Mouse (Mus musculus): ENCODE measurements around the gene Rnf39. TPM values are rescaled to one million over a fixed set of nuclear protein-coding genes. Genes with fewer than 3 reads are reported as not detected.

The Rnf39 gene
- polyA plus RNA-seq, 1 experiment from 2014 or later = 0.65 TPM

DNA sequence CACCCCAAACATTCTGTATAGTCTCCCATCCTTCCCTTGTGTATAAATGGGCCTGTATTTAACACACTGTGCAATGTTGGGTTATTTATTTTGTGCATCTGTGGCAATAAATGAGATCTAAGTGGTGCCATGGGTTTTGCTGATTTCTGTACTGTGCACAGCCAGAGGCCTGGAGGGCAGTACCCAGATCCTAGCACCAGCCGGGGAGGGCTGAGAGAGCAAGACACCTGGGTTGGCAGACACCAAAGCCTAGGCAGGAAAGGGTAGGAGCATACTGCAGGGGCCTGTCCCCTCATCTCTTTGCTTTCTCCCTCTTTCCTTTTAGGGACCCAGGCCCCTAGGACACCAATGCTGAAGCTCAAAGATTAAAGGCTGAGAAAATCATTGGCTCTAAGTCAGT lies 5.6 kb downstream of the Rnf39 start:
- no peaks in the 10 kb centered on the region for H3K9me3 ChIP-seq (ENCODE audit: control insufficient read depth, low read length)
- no peak overlapping the region for H3K4me2 ChIP-seq (ENCODE audit: low read depth, low read length)
- no peak overlapping the region for H3K4me3 ChIP-seq (ENCODE audit: low read length)
- H3K27ac ChIP-seq (ENCODE audit: low read length) = no peak overlapping the region
- no peak overlapping the region for H3K9ac ChIP-seq (ENCODE audit: low read length)
- H3K27me3 ChIP-seq (ENCODE audit: control insufficient read depth, insufficient read depth, low read depth, low read length) = peaks cover 33% of the 10 kb centered on the region
- H3K4me1 ChIP-seq (replicated peaks; ENCODE audit: control insufficient read depth, insufficient read depth, low read length) = peaks cover 21% of the 10 kb centered on the region
- WGBS = 85% methylated on average over 1 of the region's 1 CpGs
- H3K36me3 ChIP-seq (ENCODE audit: control insufficient read depth, insufficient read depth, low read length) = peaks cover 13% of the 10 kb centered on the region
- ATAC-seq (ENCODE audit: low read depth) = no peak

DNA sequence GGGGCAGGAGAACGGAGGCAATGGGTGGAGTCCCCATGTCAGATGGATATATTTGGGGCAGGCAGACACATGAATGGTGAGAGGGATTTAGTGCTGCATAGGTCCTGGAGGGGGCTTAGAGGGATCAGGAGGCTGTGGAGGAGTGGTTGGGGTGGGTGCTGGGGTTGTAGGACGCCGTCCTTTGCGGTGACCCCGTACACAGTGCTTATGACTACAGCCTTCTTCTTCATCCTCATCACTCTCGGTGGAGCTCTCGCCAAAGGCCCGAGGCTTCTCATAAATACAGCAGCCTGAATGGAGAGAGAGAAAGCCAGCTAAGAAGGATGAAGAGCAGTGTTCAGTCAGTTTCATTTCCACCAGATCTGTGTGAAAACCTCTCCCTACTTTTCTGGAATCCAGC lies 6.5 kb downstream of the Rnf39 start:
- Histone ChIP-seq H3K9ac (ENCODE audit: low read length) (no peak overlapping the region), H3K9me3 (ENCODE audit: control insufficient read depth, low read length) (no peaks in the 10 kb centered on the region), H3K4me1 (replicated peaks; ENCODE audit: control insufficient read depth, insufficient read depth, low read length) (peaks cover 21% of the 10 kb centered on the region), H3K36me3 (ENCODE audit: control insufficient read depth, insufficient read depth, low read length) (peaks cover 15% of the 10 kb centered on the region), H3K27me3 (ENCODE audit: control insufficient read depth, insufficient read depth, low read depth, low read length) (peaks cover 25% of the 10 kb centered on the region), H3K27ac (ENCODE audit: low read length) (no peak overlapping the region), H3K4me2 (ENCODE audit: low read depth, low read length) (no peak overlapping the region), H3K4me3 (ENCODE audit: low read length) (no peak overlapping the region)
- ATAC-seq (ENCODE audit: low read depth) = no peak
- 90% methylated on average over 8 of the region's 8 CpGs for WGBS

DNA sequence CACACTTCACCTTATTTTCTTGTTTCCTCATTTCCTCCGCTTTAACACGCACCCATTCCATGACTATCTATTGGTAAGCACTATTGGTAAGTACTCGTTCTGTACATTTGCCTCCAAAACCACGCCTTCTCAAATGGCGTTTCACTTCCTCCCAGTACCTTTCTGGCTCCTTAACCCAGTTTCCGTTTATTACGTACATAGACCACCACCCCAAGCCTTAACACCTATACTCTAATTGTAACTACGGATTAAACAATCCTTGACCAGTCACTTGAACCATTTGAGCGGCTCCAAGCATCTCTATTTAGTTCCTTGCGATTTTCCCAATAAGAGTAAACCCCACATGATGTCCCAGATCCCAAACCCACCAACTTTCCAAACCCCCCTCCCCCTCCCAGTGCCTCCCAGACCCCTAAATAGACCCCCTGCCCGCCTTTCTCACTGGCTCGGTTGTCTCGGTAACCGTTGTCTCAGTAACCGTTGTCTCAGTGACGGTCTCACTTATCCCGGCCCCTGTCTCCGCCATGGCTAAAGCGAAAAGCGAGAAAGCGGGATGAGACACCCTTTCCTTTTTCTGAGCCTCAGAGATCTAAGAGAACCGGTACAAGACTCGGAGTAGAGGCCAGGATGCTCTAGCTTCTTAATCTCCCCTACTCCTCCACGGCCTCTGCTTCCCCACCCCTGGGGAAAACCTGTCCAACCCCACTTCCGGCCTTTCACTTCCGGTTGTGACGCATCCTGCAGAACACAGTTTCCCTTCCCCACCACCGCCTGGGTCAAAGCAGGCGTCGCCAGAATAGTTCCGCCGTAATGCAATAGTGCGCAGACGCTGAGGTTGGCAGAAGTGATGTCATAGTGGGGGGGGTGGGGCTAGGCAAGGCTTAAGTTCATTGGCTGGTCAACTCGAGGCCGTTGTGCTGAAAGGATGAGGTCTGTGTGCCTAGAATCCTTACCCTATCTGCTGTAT lies 8.5 kb downstream of the Rnf39 start, which contains the start of gene Ppp1r11:
TSS of gene Ppp1r11 (minus strand) at position 761 of the 967 bp plus-strand sequence.
- Histone ChIP-seq H3K4me1 (replicated peaks; ENCODE audit: control insufficient read depth, insufficient read depth, low read length) (peaks cover 21% of the 10 kb centered on the region), H3K9ac (ENCODE audit: low read length) (peak within 1 kb of the TSS; percentile 87), H3K36me3 (ENCODE audit: control insufficient read depth, insufficient read depth, low read length) (peaks cover 20% of the 10 kb centered on the region), H3K9me3 (ENCODE audit: control insufficient read depth, low read length) (no peaks in the 10 kb centered on the region), H3K4me2 (ENCODE audit: low read depth, low read length) (peak within 1 kb of the TSS; percentile 90), H3K27ac (ENCODE audit: low read length) (peak within 1 kb of the TSS; percentile 53), H3K4me3 (ENCODE audit: low read length) (peak within 1 kb of the TSS; percentile 90), H3K27me3 (ENCODE audit: control insufficient read depth, insufficient read depth, low read depth, low read length) (peaks cover 5% of the 10 kb centered on the region)
- WGBS = 2% methylated on average over 36 of the region's 36 CpGs
- ATAC-seq (ENCODE audit: low read depth) = peak; percentile 97

DNA sequence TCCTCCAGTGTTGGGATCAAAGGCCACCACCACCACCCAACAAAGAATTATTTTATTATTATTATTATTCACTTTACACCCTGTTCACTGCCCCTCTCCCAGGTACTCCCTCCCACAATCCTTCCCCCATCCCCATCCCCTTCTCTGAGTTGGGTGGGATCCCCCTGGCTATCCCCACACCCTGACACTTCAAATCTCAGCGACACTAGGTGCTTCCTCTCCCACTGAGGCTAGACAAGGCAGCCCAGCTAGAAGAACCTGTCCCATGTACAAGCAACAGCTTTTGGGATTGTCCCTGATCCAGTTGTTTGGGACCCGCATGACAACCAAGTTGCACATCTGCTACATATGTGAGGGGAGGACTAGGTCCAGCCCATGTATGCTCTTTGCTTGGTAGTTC lies 9.9 kb downstream of the Rnf39 start:
- no peak for ATAC-seq (ENCODE audit: low read depth)
- no peak overlapping the region for H3K9ac ChIP-seq (ENCODE audit: low read length)
- H3K36me3 ChIP-seq (ENCODE audit: control insufficient read depth, insufficient read depth, low read length) = peaks cover 25% of the 10 kb centered on the region
- no peaks in the 10 kb centered on the region for H3K27me3 ChIP-seq (ENCODE audit: control insufficient read depth, insufficient read depth, low read depth, low read length)
- no peaks in the 10 kb centered on the region for H3K9me3 ChIP-seq (ENCODE audit: control insufficient read depth, low read length)
- H3K4me3 ChIP-seq (ENCODE audit: low read length) = no peak overlapping the region
- peaks cover 19% of the 10 kb centered on the region for H3K4me1 ChIP-seq (replicated peaks; ENCODE audit: control insufficient read depth, insufficient read depth, low read length)
- WGBS = 94% methylated on average over 2 of the region's 2 CpGs
- no peak overlapping the region for H3K27ac ChIP-seq (ENCODE audit: low read length)
- no peak overlapping the region for H3K4me2 ChIP-seq (ENCODE audit: low read depth, low read length)

DNA sequence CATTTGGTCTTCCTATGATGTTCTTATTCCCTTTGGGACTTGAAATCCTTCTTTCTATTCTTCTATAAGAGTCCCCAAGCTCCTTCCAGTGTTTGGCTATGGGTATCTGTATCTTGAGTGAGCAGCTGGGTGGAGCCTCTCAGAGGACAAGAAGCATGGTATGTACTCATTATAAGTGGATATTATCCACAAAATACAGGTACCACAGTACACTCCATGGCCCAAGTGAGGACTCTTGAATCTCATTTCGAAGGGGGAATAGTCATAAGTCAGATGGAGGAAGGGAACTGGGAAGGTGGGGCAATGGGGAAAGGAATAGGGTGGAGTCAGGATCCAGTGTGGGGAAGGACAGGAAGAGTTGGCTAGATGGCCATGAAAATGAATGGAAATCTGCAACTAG lies 10.3 kb downstream of the Rnf39 start:
- Histone ChIP-seq H3K9ac (ENCODE audit: low read length) (no peak overlapping the region), H3K27ac (ENCODE audit: low read length) (no peak overlapping the region), H3K9me3 (ENCODE audit: control insufficient read depth, low read length) (no peaks in the 10 kb centered on the region), H3K4me1 (replicated peaks; ENCODE audit: control insufficient read depth, insufficient read depth, low read length) (peaks cover 20% of the 10 kb centered on the region), H3K27me3 (ENCODE audit: control insufficient read depth, insufficient read depth, low read depth, low read length) (no peaks in the 10 kb centered on the region), H3K4me2 (ENCODE audit: low read depth, low read length) (no peak overlapping the region), H3K4me3 (ENCODE audit: low read length) (no peak overlapping the region), H3K36me3 (ENCODE audit: control insufficient read depth, insufficient read depth, low read length) (peaks cover 25% of the 10 kb centered on the region)
- 72% methylated on average over 1 of the region's 1 CpGs for WGBS
- no peak for ATAC-seq (ENCODE audit: low read depth)

DNA sequence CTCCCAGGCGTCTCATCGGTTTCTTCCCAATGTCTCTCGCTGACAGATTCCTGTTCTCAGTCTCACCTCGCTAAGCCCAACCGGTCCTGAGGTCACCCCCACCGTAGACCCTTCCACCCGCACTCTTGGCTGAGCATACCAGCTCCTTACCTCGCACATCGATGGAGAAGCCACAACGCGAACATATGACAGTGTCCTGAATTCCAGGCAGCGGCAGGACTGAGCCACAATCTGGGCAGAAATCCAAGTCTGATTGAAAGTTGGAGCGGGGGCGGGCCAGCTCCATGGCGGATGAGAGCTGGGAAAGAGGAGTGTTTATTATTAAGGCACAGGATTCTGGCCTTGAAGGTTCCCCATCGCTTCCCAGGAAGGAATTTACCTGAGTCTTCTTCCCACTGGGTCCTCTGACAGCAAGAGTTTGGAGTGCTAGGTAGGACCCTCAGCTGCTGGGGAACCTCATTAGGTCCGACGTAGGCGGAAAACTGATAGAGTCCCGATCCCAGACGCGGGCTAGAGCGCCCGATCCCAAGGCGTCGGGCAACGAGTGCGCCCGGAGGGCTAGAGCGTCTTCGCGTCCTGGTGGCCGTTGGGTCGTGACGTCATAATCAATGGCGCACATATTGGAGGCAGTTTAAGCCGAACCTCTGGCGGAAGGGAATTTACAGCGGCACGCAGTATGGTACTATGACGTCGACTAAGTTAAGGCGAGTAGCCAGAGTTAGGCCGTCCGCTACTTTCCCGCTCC lies 15.5 kb downstream of the Rnf39 start, which contains the start of the genes Znrd1 and Znrd1as:
TSS of gene Znrd1 (minus strand) at position 561 of the 745 bp plus-strand sequence.
TSS of gene Znrd1as (plus strand) at position 594 of the 745 bp plus-strand sequence.
- Histone ChIP-seq H3K4me1 (replicated peaks; ENCODE audit: control insufficient read depth, insufficient read depth, low read length) (peaks cover 12% of the 10 kb centered on the region), H3K36me3 (ENCODE audit: control insufficient read depth, insufficient read depth, low read length) (peaks cover 12% of the 10 kb centered on the region), H3K27ac (ENCODE audit: low read length) (peak within 1 kb of the TSS; percentile 87), H3K9ac (ENCODE audit: low read length) (peak within 1 kb of the TSS; percentile 84), H3K27me3 (ENCODE audit: control insufficient read depth, insufficient read depth, low read depth, low read length) (no peaks in the 10 kb centered on the region), H3K9me3 (ENCODE audit: control insufficient read depth, low read length) (no peaks in the 10 kb centered on the region), H3K4me3 (ENCODE audit: low read length) (peak within 1 kb of the TSS; percentile 72), H3K4me2 (ENCODE audit: low read depth, low read length) (peak within 1 kb of the TSS; percentile 78)
- ATAC-seq (ENCODE audit: low read depth) = peak; percentile 98
- WGBS = under 1% methylated on average over 46 of the region's 46 CpGs

DNA sequence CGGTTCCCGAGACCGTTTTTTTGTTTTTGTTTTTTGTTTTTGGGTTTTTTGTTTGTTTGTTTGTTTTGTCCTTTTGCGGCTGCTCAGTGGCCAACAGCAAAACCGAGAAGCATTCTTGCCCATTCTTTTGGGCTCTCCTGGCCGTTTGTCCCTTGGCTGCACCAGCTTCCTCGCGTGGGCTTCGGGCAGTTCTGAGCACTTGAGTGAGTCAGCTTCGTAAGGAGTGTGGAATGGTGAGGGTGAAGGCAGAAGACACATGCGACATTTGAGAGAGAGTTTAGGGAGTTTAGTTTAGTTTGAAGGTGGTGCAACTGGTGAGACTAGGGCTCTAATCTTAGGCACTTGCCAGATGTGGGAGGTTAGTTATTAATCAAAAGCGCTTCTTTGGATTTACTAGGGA lies 16.2 kb downstream of the Rnf39 start:
- H3K27ac ChIP-seq (ENCODE audit: low read length) = peak overlapping the region; percentile 87
- peak; percentile 10; the same call in 1 of the 2 replicates for ATAC-seq (ENCODE audit: low read depth)
- peak overlapping the region; percentile 72 for H3K4me3 ChIP-seq (ENCODE audit: low read length)
- peak overlapping the region; percentile 84 for H3K9ac ChIP-seq (ENCODE audit: low read length)
- no peaks in the 10 kb centered on the region for H3K9me3 ChIP-seq (ENCODE audit: control insufficient read depth, low read length)
- H3K36me3 ChIP-seq (ENCODE audit: control insufficient read depth, insufficient read depth, low read length) = peaks cover 12% of the 10 kb centered on the region
- H3K4me1 ChIP-seq (replicated peaks; ENCODE audit: control insufficient read depth, insufficient read depth, low read length) = peaks cover 12% of the 10 kb centered on the region
- no peaks in the 10 kb centered on the region for H3K27me3 ChIP-seq (ENCODE audit: control insufficient read depth, insufficient read depth, low read depth, low read length)
- 5% methylated on average over 12 of the region's 12 CpGs for WGBS
- H3K4me2 ChIP-seq (ENCODE audit: low read depth, low read length) = peak overlapping the region; percentile 78

DNA sequence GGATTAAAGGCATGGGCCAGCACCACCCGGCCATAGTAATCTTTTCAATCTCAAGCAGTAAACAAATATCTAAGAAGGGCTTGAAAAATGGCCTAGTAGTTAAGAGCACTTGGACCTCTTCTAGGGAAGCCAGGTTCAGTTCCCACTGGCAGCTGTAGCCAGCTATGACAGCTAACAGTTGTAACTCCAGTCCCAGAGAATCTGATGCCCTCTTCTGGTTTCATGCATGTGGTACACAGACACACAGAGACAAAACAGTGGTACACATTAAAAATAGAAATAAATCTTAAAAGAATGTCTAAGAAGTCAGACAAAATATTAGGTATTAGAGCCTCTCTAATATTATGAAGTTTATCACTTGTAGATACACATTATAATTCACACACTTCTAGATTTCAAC lies 18.4 kb downstream of the Rnf39 start:
- Histone ChIP-seq H3K27ac (ENCODE audit: low read length) (no peak overlapping the region), H3K27me3 (ENCODE audit: control insufficient read depth, insufficient read depth, low read depth, low read length) (no peaks in the 10 kb centered on the region), H3K9ac (ENCODE audit: low read length) (no peak overlapping the region), H3K4me3 (ENCODE audit: low read length) (no peak overlapping the region), H3K9me3 (ENCODE audit: control insufficient read depth, low read length) (no peaks in the 10 kb centered on the region), H3K36me3 (ENCODE audit: control insufficient read depth, insufficient read depth, low read length) (peaks cover 6% of the 10 kb centered on the region), H3K4me1 (replicated peaks; ENCODE audit: control insufficient read depth, insufficient read depth, low read length) (peaks cover 12% of the 10 kb centered on the region), H3K4me2 (ENCODE audit: low read depth, low read length) (no peak overlapping the region)
- WGBS = 68% methylated on average over 1 of the region's 1 CpGs
- ATAC-seq (ENCODE audit: low read depth) = no peak

DNA sequence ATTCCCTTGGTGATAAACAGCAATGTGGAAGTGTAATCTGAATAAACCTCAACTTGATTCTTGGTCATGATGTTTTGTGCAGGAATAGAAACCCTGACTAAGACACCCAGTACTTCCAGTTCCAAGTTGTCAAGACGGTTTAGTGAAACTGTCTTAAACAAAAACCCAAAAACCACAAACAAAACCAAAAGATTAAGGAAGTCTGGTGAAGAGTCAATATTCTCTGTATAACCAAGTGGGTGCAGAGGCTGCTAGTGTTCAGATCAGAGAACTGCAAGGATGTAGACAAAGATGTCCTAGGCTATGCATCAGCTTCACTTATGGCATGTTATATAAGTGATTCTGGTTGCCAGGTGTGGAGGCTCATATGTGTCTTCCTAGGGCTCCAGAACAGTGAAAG lies 24.2 kb downstream of the Rnf39 start:
- Histone ChIP-seq H3K27ac (ENCODE audit: low read length) (no peak overlapping the region), H3K4me2 (ENCODE audit: low read depth, low read length) (no peak overlapping the region), H3K36me3 (ENCODE audit: control insufficient read depth, insufficient read depth, low read length) (no peaks in the 10 kb centered on the region), H3K4me3 (ENCODE audit: low read length) (no peak overlapping the region), H3K9ac (ENCODE audit: low read length) (no peak overlapping the region), H3K4me1 (replicated peaks; ENCODE audit: control insufficient read depth, insufficient read depth, low read length) (no peaks in the 10 kb centered on the region), H3K9me3 (ENCODE audit: control insufficient read depth, low read length) (no peaks in the 10 kb centered on the region), H3K27me3 (ENCODE audit: control insufficient read depth, insufficient read depth, low read depth, low read length) (no peaks in the 10 kb centered on the region)
- WGBS = 63% methylated on average over 1 of the region's 1 CpGs
- ATAC-seq (ENCODE audit: low read depth) = no peak

All from lung, embryonic 16.5 days (tissue).